Mouse (Mus musculus) v-Abl transformed pro-B cells (cell line): ENCODE measurements around the gene Prss33.

Source experiments
- in situ Hi-C, 2 experiments: fragments of 400-800 bp; cut with MboI; formaldehyde crosslinking; loops; one replicate each; pipeline ENCODE4 v1.15.1; 2025; ENCODE audit not compliant: unreplicated experiment in 2 of 2

Gene Prss33

DNA sequence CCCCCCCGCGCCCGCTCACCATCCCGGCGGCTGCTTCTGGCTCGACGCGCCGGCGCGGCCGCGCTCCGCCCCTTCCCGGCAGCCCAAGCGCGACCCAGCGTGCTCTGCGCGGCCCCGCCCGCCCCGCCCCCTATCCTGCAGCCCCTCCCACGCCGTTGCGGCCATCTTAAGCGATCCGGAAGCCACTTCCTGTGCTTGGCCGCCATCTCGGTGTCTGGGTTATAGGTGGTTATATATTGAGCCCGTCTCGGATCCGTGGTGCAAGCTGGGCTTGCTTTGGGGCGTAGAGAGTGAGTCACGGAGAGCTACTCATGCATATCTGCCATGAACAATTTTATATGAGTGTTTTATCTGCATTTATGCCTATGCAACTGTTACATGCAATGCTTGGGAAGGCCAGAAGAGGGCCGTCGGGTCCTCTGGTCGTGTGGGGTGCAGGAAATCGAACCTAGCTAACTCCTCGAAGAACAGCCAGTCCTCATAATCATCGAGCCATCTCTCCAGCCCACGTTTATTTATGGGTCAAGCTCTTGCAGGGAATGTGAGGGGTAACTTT lies 6.7 kb downstream of the Prss33 start, which contains the start of gene Elob:
Elob (minus strand) TSS at position 73 of the 556 bp plus-strand sequence.
- in situ Hi-C loops, result no loop called here

GRCm38 (mm10) chr17:23828271-23829001 lies 7.4 kb downstream of the Prss33 start:
- in situ Hi-C loops, result no loop called here

- in situ Hi-C loops, result no loop called here
Measured at GRCm38 (mm10) chr17:23825591-23825990, 10.3 kb downstream of the Prss33 start.

GRCm38 (mm10) chr17:23823614-23824013 lies 12.2 kb downstream of the Prss33 start:
- in situ Hi-C loops, result no loop called here

- in situ Hi-C loops, result no loop called here
Measured at GRCm38 (mm10) chr17:23823018-23823417, 12.8 kb downstream of the Prss33 start.

GRCm38 (mm10) chr17:23822094-23822493 lies 13.8 kb downstream of the Prss33 start:
- in situ Hi-C loops, result no loop called here

DNA sequence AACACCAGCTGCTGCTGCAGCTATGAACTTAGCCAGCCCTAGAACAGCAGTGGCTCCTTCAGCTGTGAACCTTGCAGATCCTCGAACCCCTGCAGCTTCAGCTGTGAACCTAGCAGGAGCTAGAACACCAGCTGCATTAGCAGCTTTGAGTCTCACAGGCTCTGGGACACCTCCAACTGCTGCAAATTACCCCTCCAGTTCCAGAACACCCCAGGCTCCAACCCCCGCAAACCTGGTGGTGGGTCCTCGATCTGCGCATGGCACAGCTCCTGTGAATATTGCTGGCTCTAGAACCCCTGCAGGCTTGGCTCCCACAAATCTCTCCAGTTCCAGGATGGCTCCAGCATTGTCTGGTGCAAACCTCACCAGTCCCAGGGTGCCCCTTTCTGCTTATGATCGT lies 15.1 kb downstream of the Prss33 start:
- in situ Hi-C loops, result no loop called here

DNA sequence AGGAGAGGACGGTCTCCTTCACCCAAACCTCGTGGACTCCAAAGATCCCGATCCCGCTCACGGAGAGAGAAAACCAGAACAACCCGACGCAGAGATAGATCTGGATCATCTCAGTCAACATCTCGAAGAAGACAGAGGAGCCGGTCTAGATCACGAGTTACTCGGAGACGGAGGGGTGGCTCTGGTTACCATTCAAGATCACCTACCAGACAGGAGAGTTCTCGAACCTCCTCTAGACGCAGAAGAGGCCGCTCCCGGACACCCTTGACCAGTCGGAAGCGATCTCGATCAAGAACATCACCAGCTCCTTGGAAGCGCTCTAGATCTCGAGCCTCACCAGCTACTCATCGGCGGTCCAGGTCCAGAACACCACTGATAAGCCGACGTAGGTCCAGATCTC lies 16.6 kb downstream of the Prss33 start:
- in situ Hi-C loops, result no loop called here

DNA sequence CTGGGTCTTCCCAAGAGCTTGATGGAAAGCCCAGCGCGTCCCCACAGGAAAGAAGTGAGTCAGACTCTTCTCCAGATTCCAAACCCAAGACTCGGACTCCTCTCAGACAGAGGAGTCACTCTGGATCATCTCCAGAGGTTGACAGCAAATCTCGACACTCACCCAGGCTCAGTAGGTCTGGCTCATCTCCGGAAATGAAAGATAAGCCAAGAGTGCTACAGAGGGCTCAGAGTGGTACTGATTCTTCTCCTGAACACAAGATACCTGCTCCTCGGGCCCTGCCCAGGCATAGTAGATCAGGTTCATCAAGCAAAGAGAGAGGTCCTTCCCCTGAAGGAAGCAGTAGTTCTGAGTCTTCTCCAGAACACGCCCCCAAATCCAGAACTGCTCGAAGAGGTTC lies 17.3 kb downstream of the Prss33 start:
- in situ Hi-C loops, result no loop called here

GRCm38 (mm10) chr17:23815641-23816040 lies 20.2 kb downstream of the Prss33 start:
- in situ Hi-C loops, result no loop called here

- in situ Hi-C loops, result no loop called here
Measured at GRCm38 (mm10) chr17:23807918-23808317, 27.9 kb downstream of the Prss33 start.

DNA sequence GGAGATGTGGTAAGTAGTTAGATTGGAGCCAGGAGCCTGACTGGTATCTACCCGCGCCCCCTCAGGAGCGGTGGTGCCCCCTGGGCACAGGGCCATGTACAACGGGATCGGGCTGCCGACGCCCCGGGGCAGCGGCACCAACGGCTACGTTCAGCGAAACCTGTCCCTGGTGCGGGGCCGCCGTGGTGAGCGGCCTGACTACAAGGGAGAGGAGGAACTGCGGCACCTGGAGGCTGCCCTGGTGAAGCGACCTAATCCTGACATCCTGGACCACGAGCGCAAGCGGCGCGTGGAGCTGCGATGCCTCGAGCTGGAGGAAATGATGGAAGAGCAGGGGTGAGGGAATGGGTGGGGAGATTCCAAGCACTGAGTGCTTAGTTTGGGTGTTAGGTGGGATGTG lies 29.0 kb downstream of the Prss33 start:
- in situ Hi-C loops, result no loop called here

DNA sequence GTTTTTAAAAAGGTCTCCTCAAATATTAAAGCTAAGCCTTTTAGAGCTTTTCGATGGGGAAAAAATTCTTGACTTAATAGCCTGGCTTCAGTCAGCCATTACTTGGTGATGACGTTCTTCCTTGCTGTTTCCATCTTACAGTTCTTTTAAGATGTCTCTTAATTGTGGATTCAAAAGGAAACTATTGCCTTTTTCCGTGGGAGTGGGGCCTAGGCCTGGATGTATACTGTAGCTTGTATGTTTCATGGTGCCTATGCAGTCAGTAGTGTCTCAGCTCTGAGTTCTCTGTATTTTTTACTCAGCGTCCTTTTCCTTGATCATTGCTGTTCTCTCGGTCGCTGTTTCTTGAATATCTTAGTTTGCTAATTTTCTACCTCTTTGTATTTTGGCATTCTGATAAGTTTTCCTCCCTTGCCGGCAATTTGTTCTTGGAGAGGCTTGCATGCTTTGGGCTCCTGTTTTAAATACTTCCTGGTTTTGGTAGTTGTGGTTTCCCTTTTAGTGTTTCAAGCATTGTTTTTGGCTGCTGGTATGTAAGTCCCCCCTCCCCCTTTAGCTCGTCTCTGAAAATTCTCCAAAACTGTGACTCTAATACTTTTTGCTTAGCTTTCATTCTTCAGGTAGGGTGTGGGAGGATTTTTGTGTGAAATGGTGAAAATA lies 31.3 kb downstream of the Prss33 start:
- in situ Hi-C loops, result no loop called here

GRCm38 (mm10) chr17:23803366-23804041 lies 32.4 kb downstream of the Prss33 start:
- in situ Hi-C loops, result no loop called here

DNA sequence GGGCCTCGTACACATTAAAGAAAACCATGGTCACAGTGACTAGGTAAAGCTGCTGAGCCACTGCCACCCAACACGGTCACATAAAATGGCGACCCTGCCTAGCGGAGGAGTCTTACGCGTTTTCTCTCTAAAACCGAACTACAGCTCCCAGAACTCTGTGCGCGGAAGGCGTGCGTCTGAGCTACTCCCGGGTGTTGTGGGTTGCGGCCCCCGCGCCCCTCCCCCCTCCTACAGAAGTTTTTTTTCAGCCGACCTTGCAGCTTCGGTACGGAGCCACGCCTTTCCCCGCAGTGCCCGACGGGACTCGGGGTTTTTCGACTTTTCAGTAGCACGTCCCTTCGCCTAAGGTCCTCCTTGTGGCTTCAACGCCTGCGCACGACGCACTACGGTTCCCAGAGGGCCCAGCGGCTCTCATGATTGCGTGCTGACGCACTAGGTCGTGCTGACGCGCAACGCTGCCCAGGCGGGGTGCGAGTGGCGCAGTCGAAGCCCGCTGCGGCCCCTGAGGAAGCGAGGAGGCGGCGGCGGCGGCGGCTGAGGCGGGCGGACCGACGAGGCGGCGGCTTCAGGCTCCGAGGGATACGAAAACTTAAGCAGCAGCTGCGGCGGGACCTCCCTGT lies 33.0 kb downstream of the Prss33 start:
- in situ Hi-C loops, result no loop called here

DNA sequence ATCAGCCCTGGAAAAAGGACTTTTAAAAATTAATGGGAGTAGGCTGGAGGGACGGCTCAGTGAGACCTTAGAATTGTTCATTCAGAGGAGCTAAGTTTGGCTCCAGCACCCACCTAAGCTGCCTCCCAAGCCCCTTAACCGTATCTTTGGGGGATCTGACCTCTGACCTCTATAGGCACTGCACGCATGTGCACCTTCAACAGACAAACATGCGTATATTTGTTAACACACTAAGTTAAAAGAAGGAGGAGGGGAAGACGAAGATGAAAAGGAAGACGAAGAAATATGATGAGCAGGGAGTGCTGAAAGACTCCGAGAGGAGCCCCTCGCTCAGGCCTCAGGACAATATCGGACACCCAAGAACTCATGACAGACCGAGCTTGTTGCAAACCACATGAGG lies 34.2 kb downstream of the Prss33 start:
- in situ Hi-C loops, result no loop called here

- in situ Hi-C loops, result no loop called here
Measured at GRCm38 (mm10) chr17:23797316-23797715, 38.5 kb downstream of the Prss33 start.

- in situ Hi-C loops, result no loop called here
Measured at GRCm38 (mm10) chr17:23795323-23795722, 40.5 kb downstream of the Prss33 start.

DNA sequence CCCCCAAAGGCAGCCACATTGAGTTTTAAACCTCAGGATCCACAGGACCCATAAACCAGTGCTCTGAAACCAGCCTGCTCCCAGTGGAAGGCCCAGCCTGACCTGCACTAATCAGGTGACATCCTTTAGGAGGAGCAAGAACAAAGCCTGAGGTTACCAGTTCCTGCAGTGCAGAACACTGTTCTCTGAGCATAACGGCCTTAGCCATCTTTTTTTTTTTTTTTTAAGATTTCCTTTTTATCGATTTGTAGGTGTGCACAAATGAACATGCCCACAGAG lies 44.8 kb downstream of the Prss33 start:
- in situ Hi-C loops, result no loop called here

GRCm38 (mm10) chr17:23790269-23791078 lies 45.4 kb downstream of the Prss33 start, which contains the start of gene Srrm2:
Gene Srrm2, plus strand, starts transcription at chr17:23790532.
- in situ Hi-C loops, result no loop called here
